Mouse (Mus musculus) heart, embryonic 11.5 days (tissue): ENCODE results near the gene Olfr474. TPM values are rescaled to one million over a fixed set of nuclear protein-coding genes. Genes with fewer than 3 reads are reported as not detected.
"Not testable (repeated sequence)": the region's sequence is repeated elsewhere in the genome, so short reads cannot be mapped to it uniquely, and the experiment has no call there.

Experiments
- ATAC-seq: fragments of 200-750 bp; cut with Nextera tagmentation; replicated peaks from 2 replicates; pipeline ENCODE4 v1.8.0; 2017; ENCODE audit warnings: moderate library complexity; ENCODE audit not compliant: insufficient number of reproducible peaks, low FRiP score, low TSS enrichment
- H3K27ac ChIP-seq: fragments of 300-500 bp; sonication (generic); 2 replicates; pipeline ENCODE4 v1.5.1; 2014; ENCODE audit warnings: mild to moderate bottlenecking, low read depth, low read length
- H3K27me3 ChIP-seq: fragments of 300-500 bp; sonication (generic); 2 replicates; pipeline ENCODE4 v1.6.1; 2014; ENCODE audit warnings: mild to moderate bottlenecking, low read length, mixed read lengths; ENCODE audit not compliant: control insufficient read depth, insufficient read depth
- H3K36me3 ChIP-seq: fragments of 300-500 bp; sonication (generic); 2 replicates; pipeline ENCODE4 v1.6.1; 2014; ENCODE audit warnings: mild to moderate bottlenecking, low read length, moderate library complexity, mixed read lengths; ENCODE audit not compliant: control insufficient read depth, insufficient read depth
- H3K4me1 ChIP-seq: fragments of 300-500 bp; sonication (generic); 2 replicates; pipeline ENCODE4 v1.6.1; 2014; ENCODE audit warnings: low read length; ENCODE audit not compliant: control insufficient read depth, insufficient read depth
- H3K4me2 ChIP-seq: fragments of 300-500 bp; sonication (generic); 2 replicates; pipeline ENCODE4 v1.6.1; 2014; ENCODE audit warnings: mild to moderate bottlenecking, moderate library complexity
- H3K4me3 ChIP-seq: fragments of 300-500 bp; sonication (generic); 2 replicates; pipeline ENCODE4 v1.5.1; 2014; ENCODE audit warnings: low read depth, low read length
- H3K9ac ChIP-seq: fragments of 300-500 bp; sonication (generic); 2 replicates; pipeline ENCODE4 v1.6.1; 2014; ENCODE audit warnings: mild to moderate bottlenecking, low read depth, low read length, moderate library complexity
- H3K9me3 ChIP-seq: fragments of 300-500 bp; sonication (generic); replicated peaks from 2 replicates; pipeline ENCODE4 v1.6.1; 2016; ENCODE audit warnings: low read length; ENCODE audit not compliant: control insufficient read depth
- WGBS: fragments of 180-500 bp; shearing (Covaris S2); extraction: QIAGEN DNeasy Blood & Tissue Kit; methylation state at CpG from one replicate; pipeline ENCODE4 v1.1.7; 2014; ENCODE audit not compliant: insufficient replicate concordance; 5-methylcytosine and 5-hydroxymethylcytosine counted together
- polyA plus RNA-seq: library from polyadenylated mRNA; unstranded; fragments of >200 nt; fragmentation: Nextera tagmentation; extraction: Ambion mirVana; gene quantifications from 2 replicates; pipeline ENCODE4 v1.2.1, GENCODE M21; 2014

The Olfr474 gene
- polyA plus RNA-seq: not detected in 2 replicates

DNA sequence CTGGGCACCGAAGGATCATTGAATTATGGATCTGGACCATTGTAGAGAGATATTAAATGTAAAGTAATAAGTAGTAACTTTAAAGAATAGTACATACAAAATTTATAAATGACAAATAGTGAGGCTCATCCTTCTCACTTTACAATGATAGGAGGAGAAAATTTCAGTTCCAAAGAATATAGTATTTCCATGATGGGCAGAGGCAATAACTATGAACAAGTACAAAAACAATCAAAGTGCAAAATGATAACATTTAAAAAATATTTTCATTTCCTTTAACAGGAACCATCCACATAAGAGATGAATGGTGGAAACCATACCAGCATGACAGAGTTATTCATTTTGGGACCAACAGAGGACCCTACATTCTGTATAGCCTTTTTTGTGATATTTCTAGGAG, at the start of gene Olfr474:
Gene Olfr474, plus strand, starts transcription at position 301 of the 400 bp plus-strand sequence.
- no peaks in the 10 kb centered on the region for H3K4me1 ChIP-seq
- H3K9ac ChIP-seq: no peak within 1 kb of the TSS
- ATAC-seq: no peak
- no peak within 1 kb of the TSS for H3K4me3 ChIP-seq
- WGBS: 77% methylated on average over 1 of the region's 1 CpGs
- H3K4me2 ChIP-seq: no peak within 1 kb of the TSS
- H3K36me3 ChIP-seq: no peaks in the 10 kb centered on the region
- H3K9me3 ChIP-seq: no peaks in the 10 kb centered on the region
- no peaks in the 10 kb centered on the region for H3K27me3 ChIP-seq
- no peak within 1 kb of the TSS for H3K27ac ChIP-seq

DNA sequence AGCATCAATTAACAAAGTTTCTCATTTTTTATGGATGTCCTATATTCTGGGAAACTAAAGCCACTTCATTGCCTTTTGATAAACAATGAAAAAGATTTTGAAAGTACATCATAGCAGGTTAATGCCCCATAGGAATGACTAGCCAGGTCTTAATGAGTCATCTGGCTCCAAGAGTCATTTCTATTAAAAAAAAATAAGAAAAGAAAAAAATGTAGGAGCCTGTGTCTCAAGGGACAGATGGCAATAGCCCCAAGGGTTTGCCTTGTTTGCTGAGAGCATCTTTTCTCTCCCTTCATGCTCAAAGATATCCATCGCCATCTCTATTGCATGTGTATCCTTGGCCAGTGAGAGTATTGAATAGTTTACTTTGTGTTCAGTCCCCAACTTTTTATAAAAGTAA, 24.3 kb upstream of the Olfr474 start, which contains the start of gene Olfr473:
Gene Olfr473, plus strand, starts transcription at position 301 of the 400 bp plus-strand sequence.
- no peak within 1 kb of the TSS for H3K4me2 ChIP-seq
- H3K36me3 ChIP-seq: no peaks in the 10 kb centered on the region
- no peak within 1 kb of the TSS for H3K27ac ChIP-seq
- no peak for ATAC-seq
- H3K9me3 ChIP-seq: no peaks in the 10 kb centered on the region
- WGBS: 89% methylated on average over 1 of the region's 1 CpGs
- no peak within 1 kb of the TSS for H3K4me3 ChIP-seq
- no peaks in the 10 kb centered on the region for H3K4me1 ChIP-seq
- H3K9ac ChIP-seq: no peak within 1 kb of the TSS
- H3K27me3 ChIP-seq: no peaks in the 10 kb centered on the region

DNA sequence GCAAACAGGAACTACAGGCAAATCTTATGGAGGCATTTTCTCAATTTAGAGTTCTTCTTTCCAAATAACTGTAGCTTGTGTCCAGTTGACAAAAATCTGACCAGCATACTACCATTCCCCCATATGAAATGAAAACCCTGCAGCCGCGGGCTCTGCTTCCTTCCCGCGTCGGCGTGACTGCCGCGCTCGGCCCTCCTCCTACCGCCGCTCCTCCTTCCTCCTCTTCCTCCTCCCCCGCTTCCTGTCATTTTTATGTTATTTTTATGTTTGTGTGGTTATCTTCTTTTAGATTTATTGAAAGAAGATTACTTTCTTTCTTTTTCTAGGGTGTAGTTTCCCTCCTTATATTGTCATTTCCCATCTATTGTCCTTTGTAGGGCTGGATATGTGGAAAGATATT, 1.9 kb upstream of the Olfr474 start:
- WGBS: 93% methylated on average over 12 of the region's 12 CpGs
- H3K4me1 ChIP-seq, H3K4me3 ChIP-seq, H3K36me3 ChIP-seq, H3K4me2 ChIP-seq, H3K9me3 ChIP-seq, H3K27ac ChIP-seq, H3K27me3 ChIP-seq, ATAC-seq, H3K9ac ChIP-seq: not testable (repeated sequence)

DNA sequence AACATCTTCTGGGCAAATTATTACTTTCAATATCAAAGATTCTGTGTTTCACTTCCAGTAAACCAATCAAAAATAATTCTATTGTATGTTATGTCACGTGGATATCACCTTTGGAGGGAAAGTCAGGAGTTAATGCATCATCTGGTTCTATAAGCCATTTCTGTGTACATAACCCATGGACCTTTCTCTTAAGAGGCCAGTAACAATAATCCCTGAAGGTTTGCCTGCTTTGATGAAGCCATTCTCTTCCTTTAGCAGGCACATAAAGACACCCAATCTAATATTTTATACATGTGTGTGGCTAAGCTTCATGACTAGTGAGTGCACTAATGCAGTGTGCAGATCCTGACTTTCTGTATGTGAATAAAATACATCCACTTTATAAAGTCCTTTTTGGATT, 10.1 kb downstream of the Olfr474 start, which contains the start of gene Olfr476:
Gene Olfr476, plus strand, starts transcription at position 301 of the 400 bp plus-strand sequence.
- WGBS: 48% methylated on average over 1 of the region's 1 CpGs
- Histone ChIP-seq H3K27ac (no peak within 1 kb of the TSS), H3K9me3 (no peaks in the 10 kb centered on the region), H3K4me1 (no peaks in the 10 kb centered on the region), H3K4me2 (no peak within 1 kb of the TSS), H3K36me3 (no peaks in the 10 kb centered on the region), H3K4me3 (no peak within 1 kb of the TSS), H3K27me3 (no peaks in the 10 kb centered on the region), H3K9ac (no peak within 1 kb of the TSS)
- ATAC-seq: no peak

DNA sequence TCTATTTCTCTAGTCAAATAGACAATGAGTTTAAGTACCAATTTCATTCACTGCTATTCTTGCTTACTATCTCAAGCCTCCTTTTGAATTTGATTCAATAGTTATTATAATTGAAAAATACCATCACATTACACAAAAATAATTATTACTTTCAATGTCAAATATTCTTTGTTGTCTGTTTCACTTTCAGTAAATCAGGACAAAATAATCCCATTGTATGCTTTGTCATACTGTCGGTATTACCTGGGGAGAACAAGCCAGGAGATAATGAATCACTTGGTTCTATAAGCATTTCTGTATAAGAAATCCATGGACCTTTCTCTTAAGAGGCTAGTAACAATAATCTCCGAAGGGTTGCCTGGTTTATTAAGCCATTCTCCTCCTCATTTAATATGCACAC, 31.9 kb downstream of the Olfr474 start, which contains the start of gene Olfr477:
Gene Olfr477, plus strand, starts transcription at position 301 of the 400 bp plus-strand sequence.
- no peaks in the 10 kb centered on the region for H3K9me3 ChIP-seq
- 68% methylated on average over 2 of the region's 2 CpGs for WGBS
- no peaks in the 10 kb centered on the region for H3K36me3 ChIP-seq
- H3K27me3 ChIP-seq: no peaks in the 10 kb centered on the region
- H3K4me1 ChIP-seq: no peaks in the 10 kb centered on the region
- ATAC-seq: no peak
- no peak within 1 kb of the TSS for H3K9ac ChIP-seq
- no peak within 1 kb of the TSS for H3K4me2 ChIP-seq
- no peak within 1 kb of the TSS for H3K4me3 ChIP-seq
- no peak within 1 kb of the TSS for H3K27ac ChIP-seq

Other genes starting within 250 kb of the Olfr474 start
- 0.76 and 1.2 TPM in 2 replicates for gene Cyb5r2, start 196.6 kb upstream of the Olfr474 start, polyA plus RNA-seq
- not detected in 2 replicates for gene Ovch2, start 153.4 kb upstream of the Olfr474 start, polyA plus RNA-seq
- gene Olfr467, start 142.4 kb upstream of the Olfr474 start, polyA plus RNA-seq: not detected in 2 replicates
- not detected in 2 replicates for gene Olfr469, start 129.1 kb upstream of the Olfr474 start, polyA plus RNA-seq
- not detected in 2 replicates for gene Olfr470, start 107.2 kb upstream of the Olfr474 start, polyA plus RNA-seq
- gene Olfr472, start 56.7 kb upstream of the Olfr474 start, polyA plus RNA-seq: not detected in 2 replicates
- gene Olfr473, start 24.2 kb upstream of the Olfr474 start, polyA plus RNA-seq: not detected in 2 replicates
- gene Olfr476, start 10.2 kb downstream of the Olfr474 start, polyA plus RNA-seq: not detected in 2 replicates
- not detected in 2 replicates for gene Olfr477, start 32.0 kb downstream of the Olfr474 start, polyA plus RNA-seq
- not detected in 2 replicates for gene Olfr478, start 79.3 kb downstream of the Olfr474 start, polyA plus RNA-seq
- not detected in 2 replicates for gene Olfr479, start 96.0 kb downstream of the Olfr474 start, polyA plus RNA-seq
- not detected in 2 replicates for gene Olfr480, start 112.7 kb downstream of the Olfr474 start, polyA plus RNA-seq
- gene Olfr481, start 125.2 kb downstream of the Olfr474 start, polyA plus RNA-seq: not detected in 2 replicates
- not detected in 2 replicates for gene Olfr482, start 142.9 kb downstream of the Olfr474 start, polyA plus RNA-seq
- not detected in 2 replicates for gene Olfr483, start 146.2 kb downstream of the Olfr474 start, polyA plus RNA-seq
- gene Olfr484, start 172.8 kb downstream of the Olfr474 start, polyA plus RNA-seq: not detected in 2 replicates
- gene Olfr485, start 205.2 kb downstream of the Olfr474 start, polyA plus RNA-seq: not detected in 2 replicates
- not detected in 2 replicates for gene Olfr486, start 218.1 kb downstream of the Olfr474 start, polyA plus RNA-seq